Mouse (Mus musculus) spleen, postnatal 10 days (tissue): ENCODE measurements around the gene Epha1.
A peak's percentile ranks its signal among the peaks of the same experiment; 100 is the strongest.

Experiments
- DNase-seq, 2 experiments: peaks; one replicate each; pipeline ENCODE4 v3.0.0; 2021 to 2022; ENCODE audit warnings: low spot score in 2 of 2

Gene Epha1

DNA sequence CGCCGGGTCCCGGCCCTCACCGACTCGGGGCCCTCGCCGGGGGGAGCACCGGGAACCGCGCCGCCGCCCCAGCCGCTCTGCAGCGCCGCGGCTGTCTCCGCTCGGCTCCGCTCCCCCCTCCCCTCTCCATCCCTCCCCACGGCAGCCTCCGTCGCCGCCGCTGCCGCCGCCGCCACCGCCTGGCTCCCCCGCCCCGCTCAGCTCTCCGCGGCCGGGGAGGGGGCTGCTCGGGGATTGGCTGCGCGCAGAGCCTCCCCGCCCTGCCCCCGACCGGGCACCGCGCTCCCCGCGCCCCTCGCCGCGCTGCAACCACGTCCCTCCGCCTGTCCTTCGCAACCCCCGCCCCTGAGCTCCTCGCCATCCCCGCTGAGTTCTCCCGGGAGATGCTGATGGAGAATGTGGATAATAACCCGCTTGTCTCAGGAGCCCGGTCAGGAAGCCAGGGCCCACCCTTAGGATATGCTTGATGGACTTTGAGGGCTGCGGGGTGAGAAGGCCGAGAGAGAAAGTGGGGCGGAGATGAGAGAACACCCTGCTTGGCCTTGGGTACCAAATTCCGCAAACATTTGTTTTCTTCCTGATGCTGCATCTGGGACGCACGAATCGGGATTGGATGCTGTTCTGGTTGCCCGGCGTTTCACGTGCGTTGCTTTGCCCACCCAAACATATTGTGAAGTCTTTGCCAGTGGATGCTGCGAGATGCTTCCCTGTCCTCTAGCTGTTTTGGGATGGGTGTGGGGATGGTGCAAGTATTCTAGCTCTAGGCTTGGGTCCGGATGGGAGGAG lies 48.4 kb downstream of the Epha1 start, which contains the start of gene Fam131b:
Fam131b (minus strand) TSS at position 162 of the 786 bp plus-strand sequence.
- DNase-seq: peak in 1 of 2 experiments; percentile 25

GRCm38 (mm10) chr6:42324067-42324481 lies 49.0 kb downstream of the Epha1 start:
- peak in 1 of 2 experiments; percentile 14 for DNase-seq

- no peak for DNase-seq
Measured at GRCm38 (mm10) chr6:42323371-42324066, 49.5 kb downstream of the Epha1 start.

GRCm38 (mm10) chr6:42318293-42318692 lies 54.8 kb downstream of the Epha1 start:
- no peak for DNase-seq

DNA sequence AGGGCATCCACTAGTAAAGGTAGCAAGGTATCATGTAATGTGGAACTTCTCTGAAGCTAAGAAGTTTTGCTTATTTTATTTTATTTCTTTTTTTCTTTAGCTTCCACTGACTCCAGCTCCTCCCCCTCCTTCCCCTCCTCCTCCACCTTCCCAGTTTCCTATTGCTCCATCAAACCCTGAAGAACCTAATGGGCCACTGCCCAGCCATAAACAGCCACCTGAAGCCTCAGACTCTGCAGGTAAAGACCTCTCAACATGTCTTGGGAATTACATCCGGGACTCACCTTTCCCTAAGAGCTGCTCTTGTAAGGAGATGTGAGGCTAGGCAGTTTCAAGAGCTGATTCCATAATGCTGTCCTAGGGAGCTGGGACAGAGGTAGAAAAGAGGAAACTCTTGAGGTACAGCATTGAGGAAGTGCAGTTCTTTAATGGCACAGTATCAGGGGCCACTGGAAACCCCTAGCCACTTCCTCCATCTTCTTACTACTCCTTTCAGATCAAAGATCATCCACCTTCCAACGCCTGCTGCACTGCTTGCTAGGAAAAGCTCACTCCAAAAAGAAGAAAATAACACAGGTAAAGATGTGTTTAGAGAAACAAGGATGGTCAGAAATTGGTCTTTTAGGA lies 62.5 kb downstream of the Epha1 start:
- DNase-seq: no peak

DNA sequence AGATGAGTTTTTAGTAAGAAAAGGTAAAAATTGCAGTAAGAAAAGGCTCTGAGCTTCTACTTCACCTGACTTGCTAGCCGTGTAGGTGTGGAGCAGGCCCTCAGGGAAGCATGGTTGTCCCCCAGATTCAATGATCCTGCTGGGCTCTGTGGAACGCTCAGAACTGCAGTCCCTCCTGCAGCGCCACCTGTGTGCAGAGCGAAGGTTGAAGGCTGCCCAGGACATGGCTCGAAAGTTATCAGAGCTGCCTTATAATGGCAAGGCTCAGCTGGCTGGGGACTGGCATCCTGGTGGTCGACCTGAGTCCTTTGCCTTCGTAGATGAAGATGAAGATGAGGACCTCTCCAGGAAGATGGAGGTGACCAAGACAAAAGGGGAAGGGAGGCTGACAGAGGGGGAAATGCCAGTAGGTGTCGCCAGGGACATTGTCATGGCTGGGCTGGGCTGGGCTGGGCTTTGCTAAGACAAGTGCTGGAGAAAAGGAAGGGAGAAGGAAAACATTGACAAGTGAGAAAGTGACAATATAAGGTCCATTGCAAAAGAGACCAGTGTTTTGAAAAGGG lies 63.2 kb downstream of the Epha1 start:
- DNase-seq: no peak
